Mouse (Mus musculus): ENCODE measurements around the gene St5. TPM values are rescaled to one million over a fixed set of nuclear protein-coding genes. Genes with fewer than 3 reads are reported as not detected.

St5 gene
- polyA plus RNA-seq, 1 experiment from 2014 or later: 58.9 TPM

DNA sequence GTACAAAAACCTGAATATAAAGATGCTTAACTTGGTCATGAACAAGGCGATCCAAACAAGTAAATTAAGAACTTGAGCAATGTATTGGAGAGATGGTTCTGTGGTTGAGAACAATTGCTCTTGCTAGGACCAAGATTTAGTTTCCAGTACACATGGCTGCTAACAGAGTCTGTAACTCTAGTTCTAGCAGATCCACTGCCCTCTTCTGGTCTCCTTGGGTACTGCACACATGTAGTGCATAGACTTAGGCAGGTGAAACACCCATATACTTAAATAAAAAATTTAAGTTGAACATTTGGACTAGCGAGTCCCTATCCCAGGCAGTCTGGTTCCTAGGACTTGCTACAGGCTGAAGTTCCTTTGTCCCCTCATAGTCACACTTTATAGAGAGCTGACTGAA is 19.2 kb upstream of the St5 start:
- ATAC-seq (no peak), DNase-seq (ENCODE audit: low spot score) (no peak)
- H3K4me3 ChIP-seq (ENCODE audit: low read depth, low read length): no peak overlapping the region
- no peak for TF ChIP-seq EP300 (IDR thresholded peaks at IDR 0.05)
- peak; percentile 39 for TF ChIP-seq CTCF (IDR thresholded peaks at IDR 0.05)
- H3K9me3 ChIP-seq (ENCODE audit: low read length): no peaks in the 10 kb centered on the region
- H3K4me1 ChIP-seq (ENCODE audit: insufficient read depth, low read depth, low read length): no peaks in the 10 kb centered on the region
- no peaks in the 10 kb centered on the region for H3K27me3 ChIP-seq (replicated peaks; ENCODE audit: insufficient read depth, low read length)
- WGBS: 97% methylated on average over 2 of the region's 2 CpGs
- H3K4me2 ChIP-seq (replicated peaks; ENCODE audit: low read depth, low read length): no peak overlapping the region
- no peaks in the 10 kb centered on the region for H3K36me3 ChIP-seq (ENCODE audit: insufficient read depth, low read length)
- H3K27ac ChIP-seq (ENCODE audit: low read length): no peak overlapping the region
- H3K9ac ChIP-seq (replicated peaks; ENCODE audit: low read depth): no peak overlapping the region

DNA sequence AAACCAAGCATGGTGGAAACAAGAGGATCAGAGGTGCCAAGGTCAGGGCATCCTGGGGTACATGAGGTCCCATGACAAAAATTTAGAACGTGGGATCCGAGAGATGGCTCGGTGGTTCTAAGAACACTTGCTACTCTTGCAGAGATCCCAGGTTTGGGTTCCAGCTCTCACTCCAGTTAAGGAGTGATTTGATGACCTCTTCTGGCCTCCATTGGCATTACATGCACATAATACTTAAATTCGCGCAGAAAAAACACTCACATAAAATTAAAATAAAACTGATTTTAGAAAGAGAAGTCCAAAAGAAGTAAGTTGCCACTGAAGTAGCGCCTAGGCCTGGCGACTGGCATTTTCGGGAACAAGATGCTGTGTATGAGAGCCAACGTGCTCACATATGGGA is 15.9 kb upstream of the St5 start:
- ATAC-seq: no peak

DNA sequence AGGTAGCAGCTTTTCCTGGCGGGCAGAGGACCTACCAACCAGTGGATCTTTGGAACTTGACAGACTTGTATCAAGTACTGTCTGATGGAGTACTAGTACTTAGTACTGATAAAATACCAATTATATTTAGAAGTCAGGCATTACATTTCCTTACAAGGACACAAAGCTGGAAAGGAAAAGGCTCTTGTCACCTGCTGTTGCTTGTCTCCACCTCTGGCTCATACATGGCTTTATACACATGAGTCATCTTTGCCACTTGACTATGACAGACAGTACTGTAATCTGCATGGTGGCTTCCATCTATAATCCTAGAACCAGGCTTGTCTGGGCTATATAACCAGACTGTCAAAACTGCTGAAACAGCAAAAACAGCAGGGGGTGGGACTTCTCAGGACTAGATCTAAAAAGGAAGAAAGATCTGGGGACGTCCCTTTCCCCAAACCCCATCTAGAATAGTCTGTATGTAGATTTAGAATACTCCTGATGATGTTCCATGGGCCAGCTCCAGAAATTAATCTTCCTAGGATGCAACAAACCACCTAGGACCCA is 10.1 kb upstream of the St5 start:
- Histone ChIP-seq H3K36me3 (ENCODE audit: insufficient read depth, low read length) (0 out of 2 replicates have a peak, but pooled peaks cover 4% of the 10 kb centered on the region), H3K27ac (ENCODE audit: low read length) (no peak overlapping the region), H3K4me2 (replicated peaks; ENCODE audit: low read depth, low read length) (no peak overlapping the region), H3K4me3 (ENCODE audit: low read depth, low read length) (no peak overlapping the region), H3K27me3 (replicated peaks; ENCODE audit: insufficient read depth, low read length) (no peaks in the 10 kb centered on the region), H3K4me1 (ENCODE audit: insufficient read depth, low read depth, low read length) (no peaks in the 10 kb centered on the region; the same call in 1 of the 2 replicates), H3K9ac (replicated peaks; ENCODE audit: low read depth) (no peak overlapping the region), H3K9me3 (ENCODE audit: low read length) (no peaks in the 10 kb centered on the region)
- no peak for DNase-seq (ENCODE audit: low spot score)
- no peak for ATAC-seq
- no peak for TF ChIP-seq CTCF (IDR thresholded peaks at IDR 0.05)
- TF ChIP-seq EP300 (IDR thresholded peaks at IDR 0.05): no peak
- WGBS: 94% methylated on average over 2 of the region's 2 CpGs

More for the DNA sequence above, 15.9 kb upstream of the St5 start:
- Histone ChIP-seq H3K36me3 (ENCODE audit: insufficient read depth, low read length) (no peaks in the 10 kb centered on the region), H3K27me3 (replicated peaks; ENCODE audit: insufficient read depth, low read length) (no peaks in the 10 kb centered on the region), H3K4me1 (ENCODE audit: insufficient read depth, low read depth, low read length) (no peaks in the 10 kb centered on the region), H3K9me3 (ENCODE audit: low read length) (no peaks in the 10 kb centered on the region), H3K9ac (replicated peaks; ENCODE audit: low read depth) (no peak overlapping the region), H3K27ac (ENCODE audit: low read length) (no peak overlapping the region), H3K4me2 (replicated peaks; ENCODE audit: low read depth, low read length) (no peak overlapping the region), H3K4me3 (ENCODE audit: low read depth, low read length) (no peak overlapping the region)
- DNase-seq (ENCODE audit: low spot score): peak; percentile 73
- TF ChIP-seq CTCF (IDR thresholded peaks at IDR 0.05) (peak; percentile 71), EP300 (IDR thresholded peaks at IDR 0.05) (0 out of 2 replicates have a peak, but pooled peaks have one; percentile 11)
- 53% methylated on average over 9 of the region's 9 CpGs for WGBS

DNA sequence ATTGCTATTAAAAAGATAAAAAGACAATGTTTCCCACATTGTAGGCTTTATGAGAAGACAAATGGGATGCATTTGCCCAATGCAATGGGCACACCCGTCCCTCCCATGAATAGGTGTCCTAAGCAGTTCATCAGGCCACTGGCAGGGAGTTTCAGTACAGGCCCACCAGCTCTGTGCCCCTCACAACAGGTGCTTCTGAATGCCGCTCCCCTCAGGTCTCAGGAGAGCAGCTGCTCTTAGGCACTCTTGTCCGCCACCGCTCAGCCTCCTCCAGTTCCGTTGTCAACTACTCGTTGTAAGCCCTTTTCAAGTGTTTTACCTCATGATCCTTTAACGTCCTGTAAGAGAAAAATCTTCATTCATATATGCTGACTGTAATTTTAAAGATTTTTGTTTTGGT is 8.8 kb upstream of the St5 start:
- 69% methylated on average over 7 of the region's 7 CpGs for WGBS
- H3K4me1 ChIP-seq (ENCODE audit: insufficient read depth, low read depth, low read length): peaks cover 3% of the 10 kb centered on the region; the same call in 1 of the 2 replicates

DNA sequence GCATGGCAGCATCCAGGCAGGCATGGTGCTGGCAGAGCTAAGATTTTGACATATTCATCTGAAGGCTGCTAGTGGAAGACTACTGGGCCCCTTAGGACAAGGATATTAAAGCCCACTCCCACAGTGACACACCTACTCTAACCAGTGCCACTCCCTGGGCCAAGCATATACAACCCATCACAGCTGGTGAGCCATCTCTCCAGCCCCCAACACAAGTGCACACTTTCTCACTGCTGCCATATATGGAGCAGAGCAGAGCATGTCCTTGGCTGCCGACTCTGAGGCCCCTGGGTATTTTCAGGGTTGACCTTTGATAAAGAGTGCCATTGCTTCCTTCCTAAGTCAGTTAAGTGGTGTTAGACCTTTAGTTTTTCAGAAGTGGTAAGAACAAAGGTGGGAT is 6.7 kb upstream of the St5 start:
- 35% methylated on average over 1 of the region's 1 CpGs for WGBS
- ATAC-seq: no peak
- no peak for DNase-seq (ENCODE audit: low spot score)
- Histone ChIP-seq H3K4me3 (ENCODE audit: low read depth, low read length) (no peak overlapping the region), H3K9me3 (ENCODE audit: low read length) (no peaks in the 10 kb centered on the region), H3K27me3 (replicated peaks; ENCODE audit: insufficient read depth, low read length) (no peaks in the 10 kb centered on the region), H3K9ac (replicated peaks; ENCODE audit: low read depth) (no peak overlapping the region), H3K27ac (ENCODE audit: low read length) (peak overlapping the region; percentile 65), H3K4me2 (replicated peaks; ENCODE audit: low read depth, low read length) (no peak overlapping the region), H3K36me3 (ENCODE audit: insufficient read depth, low read length) (0 out of 2 replicates have a peak, but pooled peaks cover 4% of the 10 kb centered on the region), H3K4me1 (ENCODE audit: insufficient read depth, low read depth, low read length) (peaks cover 3% of the 10 kb centered on the region; the same call in 1 of the 2 replicates)
- TF ChIP-seq CTCF (IDR thresholded peaks at IDR 0.05) (no peak), EP300 (IDR thresholded peaks at IDR 0.05) (no peak)

More for the DNA sequence above, 8.8 kb upstream of the St5 start:
- ATAC-seq (no peak), DNase-seq (ENCODE audit: low spot score) (no peak)
- no peak overlapping the region for H3K4me2 ChIP-seq (replicated peaks; ENCODE audit: low read depth, low read length)
- no peak overlapping the region for H3K27ac ChIP-seq (ENCODE audit: low read length)
- no peak overlapping the region for H3K9ac ChIP-seq (replicated peaks; ENCODE audit: low read depth)
- no peaks in the 10 kb centered on the region for H3K27me3 ChIP-seq (replicated peaks; ENCODE audit: insufficient read depth, low read length)
- H3K4me3 ChIP-seq (ENCODE audit: low read depth, low read length): no peak overlapping the region
- H3K9me3 ChIP-seq (ENCODE audit: low read length): no peaks in the 10 kb centered on the region
- H3K36me3 ChIP-seq (ENCODE audit: insufficient read depth, low read length): 0 out of 2 replicates have a peak, but pooled peaks cover 4% of the 10 kb centered on the region
- TF ChIP-seq EP300 (IDR thresholded peaks at IDR 0.05): no peak
- no peak for TF ChIP-seq CTCF (IDR thresholded peaks at IDR 0.05)

DNA sequence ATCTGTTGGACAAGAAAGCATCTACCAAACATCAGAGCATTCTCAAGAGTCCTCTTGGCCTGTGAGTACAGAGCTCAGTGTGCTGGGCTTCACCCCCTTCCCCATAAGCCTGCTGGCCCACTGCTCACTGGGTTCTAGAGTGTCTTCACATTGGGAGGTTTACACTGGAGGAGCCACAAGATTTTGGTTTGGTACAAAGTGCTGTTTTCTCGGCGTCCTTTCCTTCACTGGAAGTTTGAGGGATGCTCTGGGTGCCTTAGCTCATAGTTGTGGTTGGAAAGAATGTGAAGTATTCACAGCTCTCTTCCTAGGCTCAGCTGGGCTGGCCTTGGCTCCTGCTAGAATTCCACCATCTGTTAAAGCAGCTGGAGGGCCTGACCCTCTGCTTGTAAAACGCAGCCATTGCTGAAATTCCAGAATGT is 5.6 kb upstream of the St5 start:
- DNase-seq (ENCODE audit: low spot score): peak; percentile 88
- Histone ChIP-seq H3K9me3 (ENCODE audit: low read length) (no peaks in the 10 kb centered on the region), H3K36me3 (ENCODE audit: insufficient read depth, low read length) (0 out of 2 replicates have a peak, but pooled peaks cover 4% of the 10 kb centered on the region), H3K9ac (replicated peaks; ENCODE audit: low read depth) (no peak overlapping the region), H3K4me3 (ENCODE audit: low read depth, low read length) (no peak overlapping the region), H3K4me1 (ENCODE audit: insufficient read depth, low read depth, low read length) (peaks cover 3% of the 10 kb centered on the region; the same call in 1 of the 2 replicates), H3K27me3 (replicated peaks; ENCODE audit: insufficient read depth, low read length) (no peaks in the 10 kb centered on the region), H3K4me2 (replicated peaks; ENCODE audit: low read depth, low read length) (no peak overlapping the region), H3K27ac (ENCODE audit: low read length) (peak overlapping the region; percentile 65)
- TF ChIP-seq CTCF (IDR thresholded peaks at IDR 0.05) (no peak), EP300 (IDR thresholded peaks at IDR 0.05) (peak; percentile 88)
- WGBS: 22% methylated on average over 3 of the region's 3 CpGs
- ATAC-seq: peak; percentile 87
